Comparison of ENCODE assay signal across 16 mouse cellular contexts in the genomic region with DNA sequence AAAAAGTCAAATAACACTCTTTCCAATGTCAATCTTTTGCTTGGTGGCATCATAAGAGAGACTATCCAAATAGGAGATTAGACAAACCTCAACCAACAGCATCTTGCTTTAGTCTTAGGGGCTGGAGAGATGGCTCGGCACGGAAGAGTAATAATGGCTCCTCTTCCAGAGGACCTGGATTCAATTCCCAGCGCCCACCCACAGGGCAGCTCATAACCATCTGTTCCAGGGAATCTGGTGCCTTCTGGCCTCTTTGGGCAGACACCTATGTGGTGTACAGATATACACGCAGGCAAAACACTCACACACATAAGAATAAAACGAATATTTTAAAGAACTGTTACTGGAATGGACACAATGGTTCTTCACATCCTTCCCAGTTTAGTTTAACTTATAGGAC.
"Had no signal": no experiment of that assay in that cellular context is flagged by ENCODE, and none has a peak within 500 bp of the region (broad histone marks: within the 10 kb centered on the region; RNA-seq: fewer than 3 reads in every experiment).

No protein-coding gene starts in this region.

- DNase-seq: kidney, postnatal 14 days; kidney, postnatal 4 days; liver; lung, adult 18-20 months; lung, postnatal 14 days; lung, postnatal 4 days; midbrain, embryonic 14.5 days; thymus, adult 2 months; thymus, postnatal 14 days; thymus, postnatal 4 days had no signal

- H3K9ac ChIP-seq: limb, embryonic 13.5 days; liver, embryonic 12.5 days; liver, embryonic 15.5 days had no signal

- H3K4me2 ChIP-seq: limb, embryonic 13.5 days; liver, embryonic 12.5 days; liver, embryonic 15.5 days; midbrain, embryonic 11.5 days had no signal

- H3K4me1 ChIP-seq: limb, embryonic 13.5 days had no signal

- H3K27ac ChIP-seq: limb, embryonic 10.5 days; limb, embryonic 13.5 days; liver, embryonic 12.5 days; liver, embryonic 15.5 days; stomach, postnatal 0 days had no signal

- H3K9me3 ChIP-seq: limb, embryonic 10.5 days; limb, embryonic 13.5 days; liver, embryonic 12.5 days; liver, embryonic 15.5 days had no signal

- H3K27me3 ChIP-seq: limb, embryonic 13.5 days; liver, embryonic 12.5 days; liver, embryonic 15.5 days had no signal

- H3K4me3 ChIP-seq: limb, embryonic 10.5 days; limb, embryonic 13.5 days; liver, embryonic 12.5 days; liver, embryonic 15.5 days had no signal

- ATAC-seq: liver, embryonic 12.5 days had no signal
